Mouse (Mus musculus) kidney, postnatal 0 days (tissue): ENCODE results near the gene Ankrd23. TPM values are rescaled to one million over a fixed set of nuclear protein-coding genes. Genes with fewer than 3 reads are reported as not detected.
A peak's percentile ranks its signal among the peaks of the same experiment; 100 is the strongest.

ENCODE experiments used
- ATAC-seq: fragments of 200-750 bp; cut with Nextera tagmentation; replicated peaks from 2 replicates; pipeline ENCODE4 v1.8.0; 2017; ENCODE audit warnings: low read depth, moderate number of reproducible peaks, moderate TSS enrichment, moderate library complexity; ENCODE audit not compliant: low FRiP score
- DNase-seq: peaks from one replicate; pipeline ENCODE4 v3.0.0-alpha.2; 2016; ENCODE audit warnings: low spot score
- H3K27ac ChIP-seq: fragments of 300-500 bp; sonication (generic); 2 replicates; pipeline ENCODE4 v1.5.1; 2014; ENCODE audit warnings: mild to moderate bottlenecking
- H3K27me3 ChIP-seq: fragments of 300-500 bp; sonication (generic); 2 replicates; pipeline ENCODE4 v1.6.1; 2014; ENCODE audit warnings: low read length, mixed read lengths; ENCODE audit not compliant: insufficient read depth
- H3K36me3 ChIP-seq: fragments of 300-500 bp; sonication (generic); 2 replicates; pipeline ENCODE4 v1.6.1; 2014; ENCODE audit warnings: low read length, mixed read lengths; ENCODE audit not compliant: insufficient read depth
- H3K4me1 ChIP-seq: fragments of 300-500 bp; sonication (generic); replicated peaks from 2 replicates; pipeline ENCODE4 v1.6.1; 2014; ENCODE audit warnings: antibody characterized with exemption, low read length, mixed read lengths; ENCODE audit not compliant: insufficient read depth
- H3K4me2 ChIP-seq: fragments of 300-500 bp; sonication (generic); 2 replicates; pipeline ENCODE4 v1.6.1; 2014; ENCODE audit warnings: mild to moderate bottlenecking, low read length, moderate library complexity, mixed read lengths
- H3K4me3 ChIP-seq: fragments of 300-500 bp; sonication (generic); replicated peaks from 2 replicates; pipeline ENCODE4 v1.5.1; 2014; ENCODE audit warnings: low read depth, low read length
- H3K9ac ChIP-seq: fragments of 300-500 bp; sonication (generic); 2 replicates; pipeline ENCODE4 v1.6.1; 2014; ENCODE audit warnings: low read depth, low read length
- H3K9me3 ChIP-seq: fragments of 300-500 bp; sonication (generic); replicated peaks from 2 replicates; pipeline ENCODE4 v1.6.1; 2016; ENCODE audit warnings: low read length, inconsistent platforms, mixed read lengths
- CTCF ChIP-seq: IDR thresholded peaks from 2 replicates; pipeline ENCODE4 v1.5.1; 2016; ENCODE audit warnings: antibody characterized with exemption, low read depth, mild to moderate bottlenecking, moderate library complexity
- WGBS: fragments of 180-500 bp; shearing (Covaris S2); extraction: QIAGEN DNeasy Blood & Tissue Kit; methylation state at CpG from one replicate; pipeline ENCODE4 v1.1.7; 2014; 5-methylcytosine and 5-hydroxymethylcytosine counted together
- polyA plus RNA-seq: library from polyadenylated mRNA; unstranded; fragments of >200 nt; fragmentation: Nextera tagmentation; extraction: Ambion mirVana; gene quantifications from 2 replicates; pipeline ENCODE4 v1.2.1, GENCODE M21; 2015

Ankrd23 gene
- polyA plus RNA-seq, 1 experiment from 2014 or later: 10.9 TPM

DNA sequence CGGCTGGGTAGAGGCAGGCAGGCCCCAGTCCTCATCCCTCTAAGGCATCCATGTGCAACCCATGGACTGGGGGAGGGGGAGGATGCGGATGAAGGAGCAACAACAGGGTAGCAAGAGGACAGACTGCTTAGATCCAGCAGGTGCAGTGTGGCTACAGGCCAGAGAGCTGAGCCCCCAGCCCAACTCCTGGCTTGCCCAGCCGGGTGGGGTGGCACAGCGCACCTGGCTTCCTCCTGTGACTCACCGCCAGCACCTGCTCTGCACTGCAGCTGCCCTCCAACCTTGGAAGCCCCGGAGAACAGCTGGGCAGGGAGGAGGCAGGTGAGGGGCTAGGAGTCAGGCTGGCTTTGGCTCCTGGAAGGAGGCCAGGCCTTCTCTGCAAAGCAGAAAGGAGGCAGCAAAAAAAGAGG lies 43.3 kb upstream of the Ankrd23 start:
- Histone ChIP-seq H3K4me2 (peak overlapping the region; percentile 46), H3K4me3 (no peak overlapping the region), H3K9me3 (no peaks in the 10 kb centered on the region), H3K27me3 (no peaks in the 10 kb centered on the region), H3K9ac (0 out of 2 replicates have a peak overlapping the region, but pooled peaks have one; percentile 24), H3K27ac (peak overlapping the region; percentile 91), H3K36me3 (no peaks in the 10 kb centered on the region), H3K4me1 (peaks cover 41% of the 10 kb centered on the region)
- peak; percentile 75 for ATAC-seq
- WGBS: 22% methylated on average over 6 of the region's 6 CpGs
- DNase-seq: peak; percentile 56
- TF ChIP-seq CTCF: no peak

DNA sequence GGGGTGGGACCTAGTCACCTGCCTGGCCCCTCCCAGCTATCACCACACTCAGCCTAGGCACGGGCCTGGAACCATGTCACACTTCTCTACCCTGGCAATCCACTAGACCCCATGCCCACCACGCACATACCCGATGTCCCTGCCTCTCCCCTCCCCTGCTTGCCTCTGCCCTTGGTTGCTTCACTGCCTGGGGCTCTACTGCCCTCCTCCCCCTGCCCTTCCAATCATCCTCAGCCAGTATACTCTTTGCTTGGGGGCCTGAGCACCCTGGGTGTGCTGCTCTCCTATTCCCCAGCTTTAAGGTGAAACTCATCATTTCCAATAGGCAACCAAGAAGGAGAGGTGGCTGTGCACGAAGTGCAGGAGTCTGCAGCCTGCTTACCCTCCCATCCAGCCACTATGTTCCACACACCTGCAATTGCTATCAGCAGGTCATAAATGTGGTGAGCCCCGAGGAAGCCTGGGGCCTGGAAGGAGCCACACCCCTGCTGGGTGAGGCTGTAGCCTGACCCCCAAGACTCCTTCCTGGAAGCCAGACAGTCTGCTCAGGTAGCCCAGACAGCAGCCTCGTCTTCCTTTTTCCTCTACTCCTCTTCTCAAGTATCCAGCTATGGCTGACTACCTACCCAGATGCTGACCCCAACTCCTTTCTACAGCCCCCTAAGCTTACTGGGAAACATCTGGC lies 40.5 kb upstream of the Ankrd23 start:
- H3K4me1 ChIP-seq: peaks cover 55% of the 10 kb centered on the region

DNA sequence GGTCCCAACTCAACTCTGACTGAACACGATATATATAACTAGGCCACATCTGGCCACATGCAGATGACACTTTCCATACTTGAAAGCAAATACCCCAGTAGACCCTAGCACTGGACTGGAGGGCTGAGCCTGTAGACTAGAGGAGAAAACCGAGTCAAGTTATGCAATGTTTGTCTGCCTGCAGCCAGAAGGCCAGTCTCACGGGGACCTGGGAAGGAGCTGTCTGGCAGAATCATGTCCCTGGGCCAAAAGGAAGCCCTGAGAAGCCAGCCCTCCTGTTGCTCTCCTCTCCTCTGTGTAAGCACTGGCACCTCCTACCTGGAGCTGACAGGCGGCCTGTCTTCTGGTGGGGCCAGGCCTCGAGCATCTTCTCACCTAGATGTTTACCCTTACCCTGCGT lies 38.7 kb upstream of the Ankrd23 start:
- H3K4me3 ChIP-seq: no peak overlapping the region
- H3K4me2 ChIP-seq: no peak overlapping the region
- no peak for TF ChIP-seq CTCF
- H3K27ac ChIP-seq: no peak overlapping the region
- no peaks in the 10 kb centered on the region for H3K36me3 ChIP-seq
- WGBS: 66% methylated on average over 6 of the region's 6 CpGs
- H3K27me3 ChIP-seq: no peaks in the 10 kb centered on the region
- peaks cover 39% of the 10 kb centered on the region for H3K4me1 ChIP-seq
- DNase-seq (no peak), ATAC-seq (no peak)
- H3K9me3 ChIP-seq: no peaks in the 10 kb centered on the region
- H3K9ac ChIP-seq: no peak overlapping the region

More for the DNA sequence above, 40.5 kb upstream of the Ankrd23 start:
- no peak overlapping the region for H3K9ac ChIP-seq
- ATAC-seq (no peak), DNase-seq (no peak)
- H3K27ac ChIP-seq: no peak overlapping the region
- no peaks in the 10 kb centered on the region for H3K27me3 ChIP-seq
- TF ChIP-seq CTCF: no peak
- H3K9me3 ChIP-seq: no peaks in the 10 kb centered on the region
- H3K4me2 ChIP-seq: no peak overlapping the region
- H3K36me3 ChIP-seq: no peaks in the 10 kb centered on the region
- 44% methylated on average over 6 of the region's 6 CpGs for WGBS
- no peak overlapping the region for H3K4me3 ChIP-seq

DNA sequence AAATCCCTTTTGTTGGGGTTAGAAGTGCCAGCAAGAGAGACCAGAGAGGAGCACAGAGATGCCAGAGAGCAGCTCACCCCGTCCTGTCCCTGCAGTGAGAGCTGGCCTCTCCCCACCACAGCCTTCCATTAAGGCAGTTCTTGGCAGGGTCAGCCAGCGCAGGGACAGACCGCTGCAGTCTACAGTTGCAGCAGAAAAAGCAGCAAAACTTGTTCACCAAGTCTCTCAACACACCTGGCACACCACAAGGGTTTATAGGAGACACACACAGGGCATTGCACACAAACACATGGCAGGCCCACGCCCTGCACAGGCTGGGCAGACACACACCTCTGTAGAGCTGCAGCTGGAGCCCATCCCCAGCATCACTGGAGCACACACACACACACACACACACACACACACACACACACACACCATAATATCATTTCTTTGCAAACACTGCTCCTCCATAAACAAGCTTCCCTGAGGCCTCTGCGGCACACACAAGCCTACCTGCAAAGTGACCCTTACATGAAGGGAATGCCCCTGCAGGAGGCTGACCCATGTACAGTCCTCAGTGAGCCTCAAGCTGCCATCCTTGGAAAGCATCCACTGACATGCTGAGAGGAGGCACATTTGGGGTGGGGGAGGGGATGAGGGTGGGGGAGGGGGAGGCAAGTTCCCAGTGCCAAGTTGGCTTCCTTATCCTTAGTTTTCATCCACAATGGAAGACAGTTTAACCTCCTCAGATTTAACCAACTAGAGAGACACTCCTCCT lies 37.7 kb upstream of the Ankrd23 start:
- Histone ChIP-seq H3K27me3 (no peaks in the 10 kb centered on the region), H3K4me3 (no peak overlapping the region), H3K4me1 (peaks cover 38% of the 10 kb centered on the region), H3K36me3 (no peaks in the 10 kb centered on the region), H3K4me2 (no peak overlapping the region), H3K9me3 (no peaks in the 10 kb centered on the region), H3K9ac (no peak overlapping the region), H3K27ac (peak overlapping the region; percentile 60; the same call in 1 of the 2 replicates)
- DNase-seq (no peak), ATAC-seq (no peak)
- WGBS: 72% methylated on average over 5 of the region's 5 CpGs
- no peak for TF ChIP-seq CTCF

DNA sequence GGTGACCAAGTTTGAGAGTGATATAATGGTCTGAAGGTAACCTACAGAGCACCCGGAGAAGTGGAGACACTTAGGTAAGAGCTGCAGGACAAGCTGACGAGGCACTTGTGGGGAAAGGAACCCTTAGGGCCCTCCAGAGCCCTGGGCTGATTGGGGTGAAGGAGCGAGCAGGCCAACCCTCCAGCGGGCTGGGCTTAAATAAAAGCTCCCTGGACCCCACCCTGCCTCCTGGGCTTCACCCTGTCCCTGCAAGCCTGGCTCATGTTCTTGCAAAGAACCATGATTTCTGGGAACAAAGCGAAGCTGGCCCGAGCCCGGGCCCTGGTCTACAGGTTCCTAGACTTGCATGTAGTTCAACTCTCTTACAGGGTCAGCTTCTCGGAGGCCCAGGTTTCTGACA lies 36.8 kb upstream of the Ankrd23 start:
- H3K4me2 ChIP-seq: no peak overlapping the region
- no peak overlapping the region for H3K4me3 ChIP-seq
- no peak for TF ChIP-seq CTCF
- DNase-seq: no peak
- peaks cover 41% of the 10 kb centered on the region for H3K4me1 ChIP-seq
- no peaks in the 10 kb centered on the region for H3K36me3 ChIP-seq
- 78% methylated on average over 8 of the region's 8 CpGs for WGBS
- no peak for ATAC-seq
- H3K27me3 ChIP-seq: no peaks in the 10 kb centered on the region
- H3K9me3 ChIP-seq: no peaks in the 10 kb centered on the region
- no peak overlapping the region for H3K9ac ChIP-seq
- no peak overlapping the region for H3K27ac ChIP-seq

DNA sequence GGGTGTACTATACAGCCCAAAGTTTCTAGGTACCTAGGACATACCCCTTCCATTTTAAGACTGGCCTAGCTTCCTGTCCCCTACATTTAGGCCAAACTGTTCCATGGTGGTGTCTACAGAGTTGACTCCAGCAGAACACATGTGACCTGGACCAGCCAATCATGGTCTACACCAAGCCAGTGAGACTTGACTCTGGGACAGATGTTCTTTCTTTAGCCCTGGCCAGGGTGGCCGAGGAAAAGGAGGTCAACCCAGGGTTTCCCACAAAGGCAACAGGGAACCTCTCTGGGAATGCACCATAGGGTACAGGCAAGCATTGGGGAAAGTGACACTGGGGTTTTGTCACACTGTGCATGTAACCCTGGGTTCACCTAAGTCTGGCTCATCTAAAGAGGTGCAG lies 36.0 kb upstream of the Ankrd23 start:
- TF ChIP-seq CTCF: no peak
- no peaks in the 10 kb centered on the region for H3K27me3 ChIP-seq
- no peaks in the 10 kb centered on the region for H3K36me3 ChIP-seq
- 52% methylated on average over 1 of the region's 1 CpGs for WGBS
- H3K4me2 ChIP-seq: no peak overlapping the region
- H3K4me3 ChIP-seq: no peak overlapping the region
- H3K27ac ChIP-seq: no peak overlapping the region
- ATAC-seq: no peak
- peaks cover 47% of the 10 kb centered on the region for H3K4me1 ChIP-seq
- DNase-seq: no peak
- no peak overlapping the region for H3K9ac ChIP-seq
- H3K9me3 ChIP-seq: no peaks in the 10 kb centered on the region
